Mouse (Mus musculus) liver (tissue): Measurements from ENCODE around the gene Frs2.

Source experiments
- DNase-seq: peaks from one replicate; pipeline ENCODE4 v3.0.0-alpha.2; 2020; ENCODE audit warnings: mixed read lengths

Frs2 gene

GRCm38 (mm10) chr10:117148361-117149003 is at the start of gene Frs2:
Gene Frs2 (minus strand): TSS chr10:117148534.
- DNase-seq, result peak; percentile 98

- no peak for DNase-seq
Observed at GRCm38 (mm10) chr10:117196696-117197095, 48.4 kb upstream of the Frs2 start.

- DNase-seq, result no peak
Observed at GRCm38 (mm10) chr10:117195748-117196147, 47.4 kb upstream of the Frs2 start.

- DNase-seq, result no peak
Observed at GRCm38 (mm10) chr10:117195005-117195404, 46.7 kb upstream of the Frs2 start.

- no peak for DNase-seq
Observed at GRCm38 (mm10) chr10:117193364-117193763, 45.0 kb upstream of the Frs2 start.

GRCm38 (mm10) chr10:117185399-117186089 is 37.2 kb upstream of the Frs2 start:
- DNase-seq, result no peak

GRCm38 (mm10) chr10:117181098-117181497 is 32.8 kb upstream of the Frs2 start:
- no peak for DNase-seq

GRCm38 (mm10) chr10:117174645-117175044 is 26.3 kb upstream of the Frs2 start:
- DNase-seq, result no peak

- DNase-seq, result peak; percentile 39
Observed at GRCm38 (mm10) chr10:117173566-117174438, 25.5 kb upstream of the Frs2 start.

GRCm38 (mm10) chr10:117173111-117173510 is 24.8 kb upstream of the Frs2 start:
- no peak for DNase-seq

GRCm38 (mm10) chr10:117172069-117172468 is 23.7 kb upstream of the Frs2 start:
- DNase-seq, result no peak

GRCm38 (mm10) chr10:117166785-117167425 is 18.6 kb upstream of the Frs2 start:
- DNase-seq, result peak; percentile 75

- DNase-seq, result no peak
Observed at GRCm38 (mm10) chr10:117162662-117163061, 14.3 kb upstream of the Frs2 start.

GRCm38 (mm10) chr10:117160099-117160498 is 11.8 kb upstream of the Frs2 start:
- no peak for DNase-seq

GRCm38 (mm10) chr10:117152247-117152646 is 3.9 kb upstream of the Frs2 start:
- no peak for DNase-seq

- DNase-seq, result no peak
Observed at GRCm38 (mm10) chr10:117151676-117152075, 3.3 kb upstream of the Frs2 start.

GRCm38 (mm10) chr10:117151241-117151640 is 2.9 kb upstream of the Frs2 start:
- DNase-seq, result no peak

GRCm38 (mm10) chr10:117150764-117151163 is 2.4 kb upstream of the Frs2 start:
- no peak for DNase-seq

GRCm38 (mm10) chr10:117149942-117150617 is 1.7 kb upstream of the Frs2 start:
- peak; percentile 93 for DNase-seq

- no peak for DNase-seq
Observed at GRCm38 (mm10) chr10:117149241-117149640, 907 bp upstream of the Frs2 start.

GRCm38 (mm10) chr10:117147463-117148360 is 622 bp downstream of the Frs2 start:
- peak; percentile 75 for DNase-seq
